Mouse (Mus musculus) olfactory bulb, adult 2 months (tissue): ENCODE data around the gene Vmn1r4.

Experiments
- CTCF ChIP-seq: fragments of 200-500 bp; IDR thresholded peaks from 2 replicates; pipeline ENCODE4 v1.5.1; 2012; ENCODE audit warnings: low read depth, mild to moderate bottlenecking, low read length, moderate library complexity; ENCODE audit not compliant: insufficient read depth
- POLR2A ChIP-seq: fragments of 200-500 bp; IDR thresholded peaks from 2 replicates; pipeline ENCODE4 v1.6.1; 2012; ENCODE audit warnings: mild to moderate bottlenecking, low read depth, low read length, moderate library complexity; ENCODE audit not compliant: insufficient read depth

DNA sequence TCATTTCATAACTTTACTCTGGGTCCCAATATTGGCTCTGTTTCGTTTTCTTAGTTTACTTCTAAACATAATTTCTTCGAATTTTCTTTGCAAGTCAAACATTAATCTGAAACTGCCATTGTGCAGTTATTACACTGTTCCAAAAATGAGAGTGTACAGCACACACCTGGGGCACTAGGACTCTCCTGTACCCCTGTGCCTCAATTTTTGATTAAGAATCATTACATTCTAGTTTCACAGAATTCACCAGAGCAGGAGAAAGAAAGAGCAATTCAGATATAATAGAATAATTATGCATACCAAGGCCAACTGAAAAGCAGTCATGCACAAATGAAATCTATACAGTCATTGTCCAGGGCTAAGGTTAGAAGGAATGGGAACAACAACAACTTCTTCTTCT, 8.6 kb downstream of the Vmn1r4 start:
- TF ChIP-seq CTCF, result no peak
- no peak for TF ChIP-seq POLR2A
